Mouse (Mus musculus): ENCODE measurements at regions not wholly inside any gene's neighbourhood (a gene's known extent, or its start where the extent isn't known, plus 50 kb on each side); places are given as distances from the start of the nearest gene placed in this dataset.
A peak's percentile ranks its signal among the peaks of the same experiment; 100 is the strongest.

GRCm38 (mm10) chr16:84039946-84040345 is 475.0 kb upstream of the A730009L09Rik start:
- DNase-seq (ENCODE audit: low spot score) = no peak

- DNase-seq (ENCODE audit: low spot score) = peak; percentile 12
These were observed 472.9 kb upstream of the A730009L09Rik start for GRCm38 (mm10) chr16:84042010-84042449.

GRCm38 (mm10) chr16:84045333-84045732 is 469.6 kb upstream of the A730009L09Rik start:
- no peak for DNase-seq (ENCODE audit: low spot score)

Data from ovary, adult 18-20 months (tissue).